In genomic region chr10:68908236-68908635, GRCm38 (mm10) we compare ENCODE assay signal across 7 mouse cellular contexts.
DNase-seq lines count a peak whose midpoint lies in the region; TF ChIP-seq lines count a peak whose summit lies in the region.

No protein-coding gene starts in this region.

- H3K79me2 ChIP-seq in MEL (ENCODE audit: control insufficient read depth, insufficient read depth, low read length, poor library complexity) = no peaks in the 10 kb centered on the region

- H3K36me3 ChIP-seq in MEL (ENCODE audit: control insufficient read depth in 1 of 2, insufficient read depth in 2 of 2, low read length in 2 of 2) = no peaks in the 10 kb centered on the region

- TF ChIP-seq EP300 in MEL (IDR thresholded peaks at IDR 0.05; ENCODE audit: low read depth in 1 of 2, low read length in 2 of 2) = no peak

- no peak overlapping the region for H3K9ac ChIP-seq in MEL (ENCODE audit: control insufficient read depth, low read depth, low read length, poor library complexity, severe bottlenecking)

- peak; percentile 78 to 80 for DNase-seq in B cell, adult 2 months
- peak; percentile 33 for DNase-seq in MEL (ENCODE audit: low read depth, low spot score)
- peak; percentile 56 to 79 for DNase-seq in cerebellum, postnatal 25 days
- DNase-seq in gastrocnemius, postnatal 10 days = peak; percentile 73
- DNase-seq in layer of hippocampus, adult 18-20 months (ENCODE audit: low spot score in 2 of 2) = peak; percentile 44 to 81
- peak; percentile 85 for DNase-seq in lung, postnatal 14 days
- DNase-seq in right cerebral cortex, postnatal 4 days = peak; percentile 87

- peak in 2 of 3 experiments; percentile 12 to 18; a peak in 2 of 6 replicates for TF ChIP-seq CTCF in MEL (IDR thresholded peaks at IDR 0.05 in 2 of 3, conservative IDR thresholded peaks at IDR 0.05 in 1 of 3; ENCODE audit: control insufficient read depth in 1 of 3, insufficient read depth in 1 of 3, low read depth in 2 of 3, low read length in 3 of 3, poor library complexity in 1 of 3, severe bottlenecking in 1 of 3)

- TF ChIP-seq RAD21 in MEL (IDR thresholded peaks at IDR 0.05; ENCODE audit: low read depth, low read length) = no peak

- H3K27me3 ChIP-seq in MEL (ENCODE audit: control insufficient read depth in 1 of 2, insufficient read depth in 2 of 2, low read length in 2 of 2) = no peaks in the 10 kb centered on the region

- TF ChIP-seq POLR2A in MEL (IDR thresholded peaks at IDR 0.05; ENCODE audit: control insufficient read depth in 1 of 2, insufficient read depth in 1 of 2, low read depth in 1 of 2, low read length in 2 of 2, poor library complexity in 1 of 2) = no peak

- H3K4me3 ChIP-seq in MEL (ENCODE audit: control insufficient read depth in 1 of 2, insufficient read depth in 1 of 2, low read depth in 2 of 2, low read length in 2 of 2) = no peak overlapping the region

- H3K27ac ChIP-seq in MEL (ENCODE audit: control insufficient read depth, low read depth, low read length) = no peak overlapping the region

- H3K4me1 ChIP-seq in MEL (ENCODE audit: control insufficient read depth in 1 of 2, insufficient read depth in 2 of 2, low read length in 2 of 2) = no peaks in the 10 kb centered on the region

- H3K9me3 ChIP-seq in MEL (replicated peaks; ENCODE audit: insufficient read depth, low read length) = no peaks in the 10 kb centered on the region

TF ChIP-seq in MEL, 35 proteins besides CTCF, POLR2A, EP300 and RAD21:
- TF ChIP-seq RCOR1 (IDR thresholded peaks at IDR 0.05; ENCODE audit: low read depth, low read length) (no peak), MAZ (IDR thresholded peaks at IDR 0.05; ENCODE audit: low read depth, low read length) (no peak), SIN3A (IDR thresholded peaks at IDR 0.05; ENCODE audit: low read length) (no peak), MXI1 (IDR thresholded peaks at IDR 0.05; ENCODE audit: low read depth, low read length) (no peak), E2F4 (IDR thresholded peaks at IDR 0.05; ENCODE audit: borderline replicate concordance, low read depth, low read length) (no peak), ELF1 (IDR thresholded peaks at IDR 0.05; ENCODE audit: low read depth, low read length) (no peak), MYB (IDR thresholded peaks at IDR 0.05; ENCODE audit: low read depth, low read length) (no peak), TCF12 (IDR thresholded peaks at IDR 0.05; ENCODE audit: low read depth, low read length) (no peak), POLR2AphosphoS2 (IDR thresholded peaks at IDR 0.05; ENCODE audit: low read length) (no peak)
TF ChIP-seq in MEL: peak in this region for 0.

Comparison
In these comparisons a context has a peak if more than half of its experiments do, and no peak if none do; other contexts are left out.
1. DNase-seq: peak in every context shown above with its lines; median percentile 87 in right cerebral cortex, postnatal 4 days; 85 in lung, postnatal 14 days; 79 in B cell, adult 2 months; 73 in gastrocnemius, postnatal 10 days; 68 in cerebellum, postnatal 25 days; 62 in layer of hippocampus, adult 18-20 months; 33 in MEL.